Mouse (Mus musculus) frontal cortex, postnatal 36 days (tissue): ENCODE measurements around the gene Raver1.

ENCODE experiments used
- DNase-seq, 2 experiments: peaks; one replicate each; pipeline ENCODE4 v3.0.0; 2022; ENCODE audit warnings: low spot score in 2 of 2

Raver1 gene

GRCm38 (mm10) chr9:21091707-21092320 lies at the start of gene Raver1, which contains the start of gene Gm38431:
Gene Raver1, minus strand, starts transcription at chr9:21092008.
Gene Gm38431, minus strand, starts transcription at chr9:21091997.
- peak; percentile 97 to 98 for DNase-seq

DNA sequence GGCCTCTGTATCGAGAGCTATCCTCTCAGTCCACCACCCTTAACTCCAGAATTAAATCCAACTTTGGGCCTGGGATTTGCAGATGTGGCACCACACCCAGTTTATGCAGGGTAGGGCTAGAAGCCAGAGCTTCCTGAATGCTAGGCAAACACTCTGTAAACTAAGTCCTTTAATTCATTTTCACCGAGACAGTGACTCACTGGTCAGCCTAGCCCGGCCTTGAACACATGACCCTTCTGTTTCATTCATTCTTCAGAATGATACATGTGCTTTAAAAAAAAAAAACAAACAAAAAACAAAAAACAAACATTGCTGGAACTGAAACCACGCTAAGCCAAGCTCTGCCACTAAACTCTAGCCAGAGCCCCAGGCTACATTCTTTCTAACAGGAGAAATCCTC lies 46.6 kb upstream of the Raver1 start:
- DNase-seq = no peak

DNA sequence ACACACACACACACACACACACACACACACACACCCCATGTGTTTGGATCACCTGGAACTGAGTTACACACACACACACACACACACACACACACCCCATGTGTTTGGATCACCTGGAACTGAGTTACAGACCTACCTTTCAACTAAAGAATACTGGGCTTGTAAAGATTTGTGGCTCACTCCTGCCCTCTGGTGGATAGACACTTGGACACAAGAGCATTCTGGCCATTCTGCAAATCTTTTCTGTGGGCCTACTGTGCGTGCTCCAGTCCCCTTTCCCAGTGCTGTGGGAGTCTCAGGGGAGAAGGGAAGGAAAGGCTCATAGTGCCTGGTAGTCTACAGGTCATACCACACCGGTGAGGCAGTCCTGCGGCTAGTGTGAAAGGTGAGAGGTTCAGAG lies 45.4 kb upstream of the Raver1 start:
- DNase-seq = peak; percentile 33 to 66

DNA sequence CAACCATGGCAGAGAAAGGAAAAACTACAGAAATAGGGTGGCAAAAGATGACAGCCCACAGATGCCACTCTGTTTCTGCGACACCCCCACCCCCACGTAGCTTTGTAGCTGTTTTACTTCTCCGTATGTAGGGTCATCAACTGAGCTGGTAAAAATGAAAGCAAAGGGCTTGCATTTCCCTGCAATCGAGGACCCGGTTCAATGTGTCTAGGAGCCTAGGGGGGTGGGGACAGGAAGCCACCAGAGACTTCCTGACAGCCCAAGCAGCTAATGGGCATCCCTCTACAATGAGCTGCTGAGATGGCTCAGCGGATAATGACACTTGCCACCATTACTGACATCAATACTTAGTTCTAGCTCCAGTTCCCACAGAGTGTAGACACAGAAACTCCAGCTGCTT lies 44.6 kb upstream of the Raver1 start:
- no peak for DNase-seq

GRCm38 (mm10) chr9:21135941-21136381 lies 44.2 kb upstream of the Raver1 start:
- DNase-seq = no peak

DNA sequence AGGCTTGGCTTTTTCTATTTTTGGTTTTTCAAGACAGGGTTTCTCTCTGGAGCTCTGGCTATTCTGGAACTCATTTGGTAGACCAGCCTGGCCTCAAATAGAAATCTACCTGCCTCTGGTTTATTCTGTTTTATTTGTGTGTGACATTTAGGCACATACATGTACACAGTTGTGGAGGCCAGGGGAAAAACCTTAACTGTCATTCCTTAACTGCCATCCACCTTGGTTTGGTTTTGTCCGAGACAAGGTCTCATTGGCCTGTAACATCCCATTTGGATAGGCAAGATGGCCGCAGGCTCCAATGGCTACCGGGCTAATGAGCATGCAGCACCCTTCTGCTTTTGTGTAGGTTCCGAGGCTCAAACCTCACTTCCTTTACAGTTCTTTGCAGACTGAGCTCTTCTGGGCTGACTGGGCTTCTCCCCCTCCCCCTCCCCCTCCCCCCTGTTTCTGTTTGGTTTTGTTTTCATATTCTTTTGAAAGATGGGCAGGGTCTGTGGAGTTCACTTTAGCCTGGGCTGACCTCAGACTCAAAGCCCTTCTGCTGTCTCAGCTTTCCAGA lies 43.6 kb upstream of the Raver1 start:
- no peak for DNase-seq

DNA sequence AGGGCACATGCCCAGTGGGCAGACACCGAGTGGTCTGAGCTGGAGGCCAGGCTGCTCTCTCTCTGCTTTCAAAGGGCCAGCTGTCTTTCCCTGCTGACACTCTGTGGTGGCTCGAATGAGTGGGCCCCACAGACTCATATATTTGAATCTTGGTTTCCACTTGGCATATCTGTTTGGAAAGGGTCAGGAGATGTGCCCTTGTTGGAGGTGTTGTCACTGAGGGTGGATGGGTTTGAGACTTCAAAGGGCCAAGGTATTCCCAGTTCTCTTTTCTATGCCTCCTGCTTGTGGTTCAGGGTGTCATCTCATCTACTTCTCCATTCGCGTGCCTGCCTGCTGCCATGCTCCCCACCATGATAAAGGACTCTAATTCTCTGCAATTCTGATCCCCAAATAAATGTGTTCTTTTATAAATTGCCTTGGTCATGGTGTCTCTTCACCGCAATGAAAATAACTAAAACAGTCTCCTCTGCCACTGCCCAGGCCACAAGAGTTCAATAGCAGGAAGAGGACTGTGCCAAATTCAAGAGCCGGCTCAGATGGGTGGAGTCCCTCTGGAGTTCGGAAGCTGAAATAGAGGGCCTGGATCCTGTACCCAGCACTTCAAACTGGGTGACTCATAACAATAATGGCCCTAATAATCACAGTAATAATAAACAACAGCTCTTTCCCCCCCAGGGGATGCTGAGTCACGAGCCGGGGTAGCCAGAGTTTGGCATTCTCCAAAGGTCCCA lies 43.0 kb upstream of the Raver1 start:
- DNase-seq = no peak

- no peak for DNase-seq
Measured at GRCm38 (mm10) chr9:21133064-21133707, 41.4 kb upstream of the Raver1 start.

DNA sequence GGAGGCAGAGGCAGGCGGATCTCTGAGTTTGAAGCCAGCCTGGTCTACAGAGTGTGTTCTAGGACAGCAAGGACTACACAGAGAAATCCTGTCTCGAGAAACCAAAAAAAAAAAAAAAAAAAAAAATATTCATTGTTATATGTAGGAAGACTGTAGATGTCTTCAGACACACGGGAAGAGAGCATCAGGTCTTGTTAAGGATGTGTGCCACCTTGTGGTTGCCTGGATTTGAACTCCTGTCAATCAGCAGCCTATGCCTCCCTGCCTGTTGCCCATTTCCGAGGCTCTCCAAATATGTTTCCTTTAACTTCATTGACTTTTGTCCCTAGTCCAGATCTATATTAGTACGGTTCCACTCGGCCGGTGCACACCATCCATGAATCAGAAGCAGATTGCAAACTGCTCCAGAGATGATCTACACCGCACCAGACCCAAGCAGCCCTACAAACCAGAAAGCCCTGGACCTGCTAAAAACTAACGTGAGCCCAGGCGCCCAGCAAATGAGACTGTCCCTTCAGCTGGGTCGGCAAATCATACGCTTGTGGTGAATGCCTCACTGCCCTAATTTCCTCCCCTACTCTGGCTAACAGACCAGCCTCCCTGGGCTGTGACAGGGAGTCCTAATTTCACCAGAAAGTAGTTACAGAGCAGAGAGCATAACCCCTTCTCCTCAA lies 40.4 kb upstream of the Raver1 start:
- DNase-seq = no peak

- DNase-seq = peak; percentile 90 to 96
Measured at GRCm38 (mm10) chr9:21131059-21131956, 39.5 kb upstream of the Raver1 start, which contains the start of gene Tyk2. Gene Tyk2, minus strand, starts transcription at chr9:21131243.

- no peak for DNase-seq
Measured at GRCm38 (mm10) chr9:21126259-21126627, 34.4 kb upstream of the Raver1 start.

- no peak for DNase-seq
Measured at GRCm38 (mm10) chr9:21125502-21126258, 33.9 kb upstream of the Raver1 start.

DNA sequence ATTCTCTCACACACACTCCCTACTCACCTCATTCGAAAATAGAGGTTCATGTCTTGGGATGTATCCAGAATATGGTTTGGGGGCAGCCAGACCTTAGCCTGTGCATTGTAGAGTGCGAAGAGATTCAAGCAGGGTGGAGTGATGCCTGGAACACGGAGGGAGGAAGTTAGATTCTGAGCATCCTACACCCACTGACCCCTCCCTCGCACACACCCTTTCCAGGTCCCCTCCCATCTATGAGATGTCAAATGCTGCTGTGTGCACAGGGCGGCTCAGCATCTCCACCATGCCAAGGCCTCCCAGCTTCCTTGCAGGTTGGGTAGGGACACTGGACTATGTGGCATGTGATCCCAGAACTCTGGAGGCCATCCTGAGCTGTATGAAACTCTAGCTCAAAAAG lies 33.0 kb upstream of the Raver1 start:
- DNase-seq = no peak

DNA sequence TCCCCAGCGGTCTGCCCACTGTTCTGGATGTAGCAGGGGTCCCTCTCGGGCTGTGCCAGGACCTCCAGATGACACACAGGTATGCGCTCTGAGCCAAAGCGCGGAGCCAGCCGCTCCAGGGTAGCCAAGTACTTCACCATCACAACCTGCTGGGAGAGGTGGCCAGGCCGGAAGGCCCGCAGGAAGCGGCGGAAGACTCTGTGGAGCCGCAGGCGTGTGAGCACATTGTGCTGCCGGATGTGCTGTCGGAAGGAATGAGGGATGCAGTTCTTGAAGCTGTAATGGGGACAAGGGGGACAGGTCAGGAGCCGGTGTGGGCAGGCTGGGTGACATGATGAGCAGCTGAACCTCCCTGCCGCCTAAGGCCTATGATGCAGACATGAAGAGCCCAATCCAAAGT lies 29.7 kb upstream of the Raver1 start:
- no peak for DNase-seq

DNA sequence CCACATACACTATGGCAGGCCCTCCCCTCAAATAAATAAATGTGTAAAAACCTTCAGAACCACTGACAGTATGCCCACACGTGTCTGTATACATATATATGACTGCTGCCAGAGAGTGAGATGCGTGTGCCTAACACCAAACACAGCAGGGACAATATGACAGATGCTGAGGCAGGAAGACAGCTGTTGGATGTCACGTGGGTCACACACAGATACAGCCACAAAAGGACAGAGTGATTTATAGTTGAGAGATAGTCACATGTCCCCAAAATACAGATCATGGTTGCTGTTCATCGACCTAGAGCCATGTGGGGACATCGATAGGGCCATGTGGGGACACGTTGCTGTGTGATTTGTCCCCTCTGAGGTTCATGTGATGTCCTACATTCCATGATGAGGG lies 25.3 kb upstream of the Raver1 start:
- no peak for DNase-seq

GRCm38 (mm10) chr9:21115105-21115504 lies 23.3 kb upstream of the Raver1 start:
- DNase-seq = no peak

DNA sequence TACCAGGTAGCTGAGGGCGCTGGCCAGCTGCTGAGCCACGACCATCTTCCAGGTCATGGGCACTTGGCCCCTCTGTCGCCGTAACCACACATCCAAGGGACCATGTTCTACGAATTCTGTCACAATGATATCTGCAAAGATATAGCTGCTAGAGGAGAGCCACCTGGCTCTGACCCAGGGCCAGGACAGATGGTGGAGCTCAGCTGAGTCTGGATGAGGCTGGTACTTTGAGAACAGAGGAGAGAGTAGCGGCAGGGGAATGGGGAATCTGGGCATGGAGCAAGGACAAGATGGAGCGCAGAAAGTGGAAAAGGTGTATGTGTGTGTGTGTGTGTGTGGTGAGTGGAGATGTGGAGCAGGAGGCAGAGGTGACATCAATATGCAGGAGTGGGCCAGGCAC lies 22.4 kb upstream of the Raver1 start:
- no peak for DNase-seq

- no peak for DNase-seq
Measured at GRCm38 (mm10) chr9:21113751-21114150, 21.9 kb upstream of the Raver1 start.

DNA sequence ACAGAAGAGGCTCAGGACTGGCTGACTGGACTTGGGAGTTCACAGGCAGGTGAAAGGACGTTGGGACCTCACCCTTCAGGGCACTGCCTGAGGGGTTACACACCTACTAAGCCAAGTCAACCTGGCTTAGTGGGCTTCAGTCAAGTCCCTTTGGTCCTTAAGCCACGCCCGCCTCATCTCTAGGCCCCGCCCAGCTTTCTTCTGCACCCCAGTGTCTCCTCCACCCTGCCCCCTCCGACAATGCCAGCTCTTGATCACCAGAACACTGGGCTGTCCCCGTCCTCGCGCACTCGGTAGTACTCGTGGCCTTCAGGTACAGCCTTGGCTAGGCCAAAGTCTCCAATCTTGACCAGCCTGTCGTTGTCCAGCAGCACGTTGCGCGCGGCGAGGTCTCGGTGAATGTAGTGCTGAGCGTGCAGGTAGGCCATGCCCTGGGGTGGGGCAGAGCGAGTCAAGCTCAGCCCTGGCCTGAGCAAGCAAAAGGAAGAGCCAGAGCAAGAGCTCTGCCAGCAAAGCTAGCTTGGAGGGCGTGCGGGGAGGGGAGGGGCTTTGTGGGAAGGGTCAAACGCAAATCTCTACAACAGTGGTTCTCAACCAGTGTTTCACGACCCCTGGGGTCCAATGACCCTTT lies 15.9 kb upstream of the Raver1 start:
- no peak for DNase-seq
